Mouse (Mus musculus) MEL (cell line): ENCODE measurements at regions not wholly inside any gene's neighbourhood (a gene's known extent, or its start where the extent isn't known, plus 50 kb on each side); places are given as distances from the start of the nearest gene placed in this dataset.
A peak's percentile ranks its signal among the peaks of the same experiment; 100 is the strongest.

ENCODE experiments used
- DNase-seq: peaks from one replicate; pipeline ENCODE4 v3.0.0; 2011; ENCODE audit warnings: low read depth, low spot score
- H3K27ac ChIP-seq: 2 replicates; pipeline ENCODE4 v1.5.1; 2012; ENCODE audit warnings: low read depth, mild to moderate bottlenecking, control low read depth, low read length, moderate library complexity; ENCODE audit not compliant: control insufficient read depth
- H3K27me3 ChIP-seq, 2 experiments: fragments of 150-350 bp in 1 of 2; sonication (generic) in 1 of 2; 2 replicates each; pipeline ENCODE4 v1.6.1; 2012; ENCODE audit warnings: low read length in 2 of 2, mild to moderate bottlenecking in 2 of 2, improper control_type of control experiment in 1 of 2, moderate library complexity in 1 of 2; ENCODE audit not compliant: insufficient read depth in 2 of 2, control insufficient read depth in 1 of 2
- H3K36me3 ChIP-seq, 2 experiments: 2 replicates each; pipeline ENCODE4 v1.6.1; 2012 to 2014; ENCODE audit warnings: low read length in 2 of 2, improper control_type of control experiment in 1 of 2, inconsistent platforms in 1 of 2, mild to moderate bottlenecking in 1 of 2; ENCODE audit not compliant: insufficient read depth in 2 of 2, control insufficient read depth in 1 of 2
- H3K4me1 ChIP-seq, 2 experiments: fragments of 150-350 bp in 1 of 2; sonication (generic) in 1 of 2; 2 replicates each; pipeline ENCODE4 v1.6.1; 2012; ENCODE audit warnings: low read length in 2 of 2, improper control_type of control experiment in 1 of 2, mild to moderate bottlenecking in 1 of 2; ENCODE audit not compliant: insufficient read depth in 2 of 2, control insufficient read depth in 1 of 2
- H3K4me3 ChIP-seq, 2 experiments: fragments of 150-350 bp in 1 of 2; sonication (generic) in 1 of 2; 2 replicates each; pipeline ENCODE4 v1.5.1; 2012; ENCODE audit warnings: low read depth in 2 of 2, low read length in 2 of 2, mild to moderate bottlenecking in 2 of 2, moderate library complexity in 2 of 2, control low read depth in 1 of 2, improper control_type of control experiment in 1 of 2; ENCODE audit not compliant: control insufficient read depth in 1 of 2, insufficient read depth in 1 of 2
- H3K79me2 ChIP-seq: 2 replicates; pipeline ENCODE4 v1.6.1; 2012; ENCODE audit warnings: mild to moderate bottlenecking, low read length, moderate library complexity; ENCODE audit not compliant: control insufficient read depth, poor library complexity, insufficient read depth
- H3K9ac ChIP-seq: 2 replicates; pipeline ENCODE4 v1.6.1; 2012; ENCODE audit warnings: low read depth, mild to moderate bottlenecking, control low read depth, low read length, moderate library complexity; ENCODE audit not compliant: control insufficient read depth, poor library complexity, severe bottlenecking
- H3K9me3 ChIP-seq: fragments of 150-350 bp; sonication (generic); replicated peaks from 2 replicates; pipeline ENCODE4 v1.6.1; 2012; ENCODE audit warnings: mild to moderate bottlenecking, low read length, improper control_type of control experiment, moderate library complexity; ENCODE audit not compliant: insufficient read depth
- BHLHE40 ChIP-seq: IDR thresholded peaks from 2 replicates; pipeline ENCODE4 v1.6.1; 2012; ENCODE audit warnings: low read depth, mild to moderate bottlenecking, inconsistent platforms, low read length, improper control_type of control experiment, borderline replicate concordance
- CHD2 ChIP-seq: IDR thresholded peaks from 2 replicates; pipeline ENCODE4 v1.6.1; 2011; ENCODE audit warnings: low read length, improper control_type of control experiment
- CTCF ChIP-seq, 3 experiments: IDR thresholded peaks in 2 of 3; conservative IDR thresholded peaks in 1 of 3; 2 replicates each; pipeline ENCODE4 v1.5.1; 2011 to 2012; ENCODE audit warnings: low read length in 3 of 3, low read depth in 2 of 3, mild to moderate bottlenecking in 2 of 3, improper control_type of control experiment in 1 of 3, inconsistent platforms in 1 of 3, mixed read lengths in 1 of 3, moderate library complexity in 1 of 3; ENCODE audit not compliant: control insufficient read depth in 1 of 3, insufficient read depth in 1 of 3, poor library complexity in 1 of 3, severe bottlenecking in 1 of 3
- ELF1 ChIP-seq: IDR thresholded peaks from 2 replicates; pipeline ENCODE4 v1.6.1; 2014; ENCODE audit warnings: low read depth, mild to moderate bottlenecking, inconsistent platforms, low read length, improper control_type of control experiment, moderate library complexity
- EP300 ChIP-seq, 2 experiments: IDR thresholded peaks; 2 replicates each; pipeline ENCODE4 v1.6.1; 2011; ENCODE audit warnings: improper control_type of control experiment in 2 of 2, low read length in 2 of 2, low read depth in 1 of 2, mild to moderate bottlenecking in 1 of 2
- ETS1 ChIP-seq: IDR thresholded peaks from 2 replicates; pipeline ENCODE4 v1.6.1; 2012; ENCODE audit warnings: low read depth, mild to moderate bottlenecking, inconsistent platforms, low read length, improper control_type of control experiment, moderate library complexity
- GABPA ChIP-seq: IDR thresholded peaks from 2 replicates; pipeline ENCODE4 v1.6.1; 2012; ENCODE audit warnings: low read depth, mild to moderate bottlenecking, inconsistent platforms, low read length, improper control_type of control experiment, moderate library complexity
- GATA1 ChIP-seq: IDR thresholded peaks from 2 replicates; pipeline ENCODE4 v1.6.1; 2011; ENCODE audit warnings: low read depth, low read length, improper control_type of control experiment
- HCFC1 ChIP-seq: IDR thresholded peaks from 2 replicates; pipeline ENCODE4 v1.6.1; 2012; ENCODE audit warnings: low read depth, mild to moderate bottlenecking, inconsistent platforms, low read length, improper control_type of control experiment, moderate library complexity
- JUND ChIP-seq: IDR thresholded peaks from 2 replicates; pipeline ENCODE4 v1.6.1; 2011; ENCODE audit warnings: low read depth, mild to moderate bottlenecking, improper control_type of control experiment, low read length
- KAT2A ChIP-seq: conservative IDR thresholded peaks from 2 replicates; pipeline ENCODE4 v1.6.1; 2012; ENCODE audit warnings: low read depth, low read length, improper control_type of control experiment, inconsistent platforms
- MAFK ChIP-seq: IDR thresholded peaks from 2 replicates; pipeline ENCODE4 v1.6.1; 2011; ENCODE audit warnings: low read depth, mild to moderate bottlenecking, low read length, improper control_type of control experiment, borderline replicate concordance
- MAX ChIP-seq: IDR thresholded peaks from 2 replicates; pipeline ENCODE4 v1.6.1; 2011; ENCODE audit warnings: low read length, improper control_type of control experiment
- MAZ ChIP-seq: IDR thresholded peaks from 2 replicates; pipeline ENCODE4 v1.6.1; 2012; ENCODE audit warnings: low read depth, mild to moderate bottlenecking, inconsistent platforms, low read length, improper control_type of control experiment
- MEF2A ChIP-seq: IDR thresholded peaks from 2 replicates; pipeline ENCODE4 v1.6.1; 2014; ENCODE audit warnings: low read depth, mild to moderate bottlenecking, inconsistent platforms, low read length, improper control_type of control experiment; ENCODE audit not compliant: poor library complexity, insufficient replicate concordance, severe bottlenecking; ENCODE audit errors: extremely low read depth
- MXI1 ChIP-seq: IDR thresholded peaks from 2 replicates; pipeline ENCODE4 v1.6.1; 2011; ENCODE audit warnings: mild to moderate bottlenecking, low read depth, low read length, improper control_type of control experiment
- MYB ChIP-seq: IDR thresholded peaks from 2 replicates; pipeline ENCODE4 v1.6.1; 2011; ENCODE audit warnings: mild to moderate bottlenecking, low read depth, low read length, improper control_type of control experiment
- MYC ChIP-seq: IDR thresholded peaks from 2 replicates; pipeline ENCODE4 v1.6.1; 2011; ENCODE audit warnings: low read depth, mild to moderate bottlenecking, low read length, improper control_type of control experiment, moderate library complexity
- NELFE ChIP-seq: IDR thresholded peaks from 2 replicates; pipeline ENCODE4 v1.6.1; 2011; ENCODE audit warnings: low read depth, low read length, improper control_type of control experiment
- NRF1 ChIP-seq: IDR thresholded peaks from 2 replicates; pipeline ENCODE4 v1.6.1; 2014; ENCODE audit warnings: low read depth, mild to moderate bottlenecking, inconsistent platforms, low read length, improper control_type of control experiment, moderate library complexity; ENCODE audit not compliant: poor library complexity, insufficient read depth, severe bottlenecking
- POLR2AphosphoS2 ChIP-seq: IDR thresholded peaks from 2 replicates; pipeline ENCODE4 v1.6.1; 2011; ENCODE audit warnings: low read length, improper control_type of control experiment
- POLR2AphosphoS5 ChIP-seq: IDR thresholded peaks from 2 replicates; pipeline ENCODE4 v1.6.1; 2012; ENCODE audit warnings: low read depth, borderline replicate concordance, mild to moderate bottlenecking, inconsistent platforms, low read length, moderate library complexity, mixed read lengths
- RAD21 ChIP-seq: IDR thresholded peaks from 2 replicates; pipeline ENCODE4 v1.6.1; 2011; ENCODE audit warnings: mild to moderate bottlenecking, low read depth, low read length, improper control_type of control experiment
- RCOR1 ChIP-seq: IDR thresholded peaks from 2 replicates; pipeline ENCODE4 v1.6.1; 2012; ENCODE audit warnings: low read depth, mild to moderate bottlenecking, inconsistent platforms, low read length, improper control_type of control experiment
- TAL1 ChIP-seq: IDR thresholded peaks from 2 replicates; pipeline ENCODE4 v1.6.1; 2012; ENCODE audit warnings: mild to moderate bottlenecking, inconsistent platforms, low read length, moderate library complexity, mixed read lengths
- TBP ChIP-seq: IDR thresholded peaks from 2 replicates; pipeline ENCODE4 v1.8.0; 2011; ENCODE audit warnings: low read depth, low read length, improper control_type of control experiment
- TCF12 ChIP-seq: IDR thresholded peaks from 2 replicates; pipeline ENCODE4 v1.6.1; 2014; ENCODE audit warnings: low read depth, mild to moderate bottlenecking, inconsistent platforms, low read length, improper control_type of control experiment, moderate library complexity
- UBTF ChIP-seq: IDR thresholded peaks from 2 replicates; pipeline ENCODE4 v1.6.1; 2012; ENCODE audit warnings: low read depth, mild to moderate bottlenecking, inconsistent platforms, low read length, improper control_type of control experiment, moderate library complexity, borderline replicate concordance; ENCODE audit not compliant: insufficient read depth
- USF2 ChIP-seq, 2 experiments: IDR thresholded peaks; 2 replicates each; pipeline ENCODE4 v1.6.1; 2011 to 2012; ENCODE audit warnings: improper control_type of control experiment in 2 of 2, low read length in 2 of 2, borderline replicate concordance in 1 of 2, inconsistent platforms in 1 of 2, low read depth in 1 of 2, mild to moderate bottlenecking in 1 of 2; ENCODE audit not compliant: insufficient read depth in 1 of 2
- ZMIZ1 ChIP-seq: IDR thresholded peaks from 2 replicates; pipeline ENCODE4 v1.6.1; 2012; ENCODE audit warnings: low read depth, mild to moderate bottlenecking, inconsistent platforms, low read length, improper control_type of control experiment, moderate library complexity
- ZNF384 ChIP-seq: IDR thresholded peaks from 2 replicates; pipeline ENCODE4 v1.6.1; 2012; ENCODE audit warnings: low read depth, mild to moderate bottlenecking, inconsistent platforms, low read length, improper control_type of control experiment

DNA sequence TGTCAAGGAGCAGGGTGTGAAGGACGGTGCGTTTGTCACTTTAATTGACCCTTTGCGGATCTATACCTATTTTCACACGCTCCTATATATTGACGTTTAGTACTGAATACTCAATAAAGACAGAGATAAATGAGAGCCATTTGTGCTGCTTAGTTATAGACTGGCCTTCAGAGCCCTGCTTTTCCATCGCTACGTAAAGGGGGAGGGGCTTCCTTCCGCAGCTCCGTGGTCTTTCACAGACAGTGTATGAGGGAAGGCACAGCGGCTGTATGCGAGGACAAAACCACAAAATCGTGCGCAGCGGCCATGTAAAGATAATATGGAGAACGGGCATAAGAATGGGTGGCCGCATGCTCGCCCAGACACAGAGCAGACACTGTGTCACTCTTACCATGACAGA is 58.4 kb upstream of the Pced1b start:
- no peaks in the 10 kb centered on the region for H3K4me1 ChIP-seq

DNA sequence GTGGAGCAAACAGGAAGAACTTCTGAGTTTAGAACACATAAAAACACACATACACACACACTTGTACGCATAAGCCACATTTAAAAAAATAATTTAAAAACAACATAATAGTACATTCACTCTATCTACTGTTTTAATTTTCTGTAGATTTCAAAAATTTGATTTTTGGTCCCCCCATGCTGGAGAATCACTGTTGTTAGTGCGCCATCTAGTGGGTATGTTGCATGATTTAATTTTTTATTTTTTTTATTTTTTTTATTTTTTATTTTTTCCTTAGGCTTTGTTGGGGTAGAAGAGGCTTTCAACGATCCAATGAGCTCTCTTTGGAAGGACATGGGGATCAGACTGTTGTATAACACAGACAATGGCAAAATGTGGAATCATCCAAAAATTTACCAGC is 59.1 kb upstream of the Pced1b start:
- H3K4me1 ChIP-seq: no peaks in the 10 kb centered on the region
- peaks cover 1 to 4% of the 10 kb centered on the region in 2 experiments; a peak in 3 of 4 replicates for H3K27me3 ChIP-seq
- H3K9me3 ChIP-seq: no peaks in the 10 kb centered on the region
- peak; percentile 47 for DNase-seq
- H3K36me3 ChIP-seq: no peaks in the 10 kb centered on the region
- no peaks in the 10 kb centered on the region for H3K79me2 ChIP-seq
- H3K27ac ChIP-seq: no peak overlapping the region
- no peak overlapping the region for H3K4me3 ChIP-seq
- H3K9ac ChIP-seq: no peak overlapping the region
- no peak for TF ChIP-seq JUND
- no peak for TF ChIP-seq GABPA
- no peak for TF ChIP-seq USF2 (IDR thresholded peaks at IDR 0.05; ENCODE audit: borderline replicate concordance in 1 of 2, insufficient read depth in 1 of 2, low read depth in 1 of 2, low read length in 2 of 2)
- no peak for TF ChIP-seq ZMIZ1
- no peak for TF ChIP-seq MAX
- peak; percentile 15 to 67 (median 39); a peak in 4 of 6 replicates for TF ChIP-seq CTCF (IDR thresholded peaks at IDR 0.05 in 2 of 3, conservative IDR thresholded peaks at IDR 0.05 in 1 of 3; ENCODE audit: control insufficient read depth in 1 of 3, insufficient read depth in 1 of 3, low read depth in 2 of 3, low read length in 3 of 3, poor library complexity in 1 of 3, severe bottlenecking in 1 of 3)
- TF ChIP-seq POLR2AphosphoS2: no peak
- TF ChIP-seq BHLHE40: no peak
- TF ChIP-seq RAD21: peak; percentile 80
- no peak for TF ChIP-seq TBP
- TF ChIP-seq TCF12: no peak
- TF ChIP-seq RCOR1: no peak
- TF ChIP-seq CHD2: no peak
- TF ChIP-seq MYB: no peak
- no peak for TF ChIP-seq NELFE
- TF ChIP-seq HCFC1: no peak
- peak; percentile 99 for TF ChIP-seq ZNF384
- TF ChIP-seq NRF1: no peak
- TF ChIP-seq EP300 (IDR thresholded peaks at IDR 0.05; ENCODE audit: low read depth in 1 of 2, low read length in 2 of 2): no peak
- no peak for TF ChIP-seq ETS1
- TF ChIP-seq TAL1: no peak
- TF ChIP-seq MAFK: no peak
- TF ChIP-seq MAZ: no peak
- TF ChIP-seq ELF1: no peak
- no peak for TF ChIP-seq GATA1
- TF ChIP-seq UBTF: no peak
- no peak for TF ChIP-seq KAT2A
- no peak for TF ChIP-seq MEF2A
- no peak for TF ChIP-seq POLR2AphosphoS5
- TF ChIP-seq MXI1: no peak
- TF ChIP-seq MYC: no peak

More for the DNA sequence above, 58.4 kb upstream of the Pced1b start:
- Histone ChIP-seq H3K27ac (no peak overlapping the region), H3K9me3 (no peaks in the 10 kb centered on the region), H3K4me3 (no peak overlapping the region), H3K36me3 (no peaks in the 10 kb centered on the region), H3K27me3 (peaks cover 1 to 4% of the 10 kb centered on the region in 2 experiments; a peak in 3 of 4 replicates), H3K9ac (no peak overlapping the region), H3K79me2 (no peaks in the 10 kb centered on the region)
- no peak for DNase-seq
- no peak for TF ChIP-seq UBTF
- no peak for TF ChIP-seq GABPA
